8 mouse cellular contexts compared by ENCODE assay signal in the genomic region with DNA sequence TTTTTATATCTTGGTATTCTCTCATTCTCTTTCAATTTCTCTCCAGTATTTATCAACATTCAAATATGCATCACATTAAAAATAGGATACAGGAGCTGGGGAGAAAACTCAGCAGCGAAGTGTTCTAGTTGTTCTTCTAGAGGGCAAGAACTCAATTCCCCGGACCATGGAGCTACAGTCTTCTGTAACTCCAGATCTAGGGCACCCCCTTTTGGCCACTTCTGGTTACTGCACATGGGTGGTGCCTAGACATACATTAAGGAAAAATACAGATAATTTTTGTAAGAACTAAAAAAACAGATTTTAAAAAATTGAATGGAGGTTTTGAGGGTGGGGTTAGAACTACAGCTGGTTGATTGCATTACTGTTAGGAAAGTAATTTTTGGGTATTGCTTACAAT.
DNase-seq lines count a peak whose midpoint lies in the region; ATAC-seq lines count a peak whose summit lies in the region.

No protein-coding gene starts in this region.

- peak; percentile 60 to 67; a peak in 2 of 4 replicates for ATAC-seq in hematopoietic stem cell, adult 5-6 weeks (replicated peaks in 1 of 2; ENCODE audit: insufficient read depth in 1 of 2, low FRiP score in 2 of 2, low TSS enrichment in 1 of 2, low read depth in 1 of 2, poor library complexity in 2 of 2, severe bottlenecking in 2 of 2)

- DNase-seq in cerebellum, adult 8-10 months: peak; percentile 10
- DNase-seq in cerebellum, adult 9-11 months: no peak
- DNase-seq in left cerebral cortex, adult 18-20 months (ENCODE audit: low spot score in 2 of 2): peak; percentile 52 to 61
- no peak for DNase-seq in left cerebral cortex, adult 11 months (ENCODE audit: low spot score)
- DNase-seq in brain, adult 2 months (ENCODE audit: low read depth, low spot score): peak; percentile 65
- DNase-seq in lung, postnatal 14 days: peak; percentile 42
- DNase-seq in thymus, postnatal 14 days: no peak

Comparison
In these comparisons a context has a peak if more than half of its experiments do, and no peak if none do; other contexts are left out.
1. DNase-seq: peak in cerebellum, adult 8-10 months (single experiment), left cerebral cortex, adult 18-20 months (2 of 2), brain, adult 2 months (single experiment) and lung, postnatal 14 days (single experiment); none in cerebellum, adult 9-11 months (single experiment), left cerebral cortex, adult 11 months (single experiment) and thymus, postnatal 14 days (single experiment).